Mouse (Mus musculus) layer of hippocampus, adult 2 months (tissue): ENCODE measurements around the gene Sympk. TPM values are rescaled to one million over a fixed set of nuclear protein-coding genes. Genes with fewer than 3 reads are reported as not detected.
"Not testable (repeated sequence)": the region's sequence is repeated elsewhere in the genome, so short reads cannot be mapped to it uniquely, and the experiment has no call there.

Experiments used
- DNase-seq, 2 experiments: peaks; one replicate each; pipeline ENCODE4 v3.0.0; 2022; ENCODE audit warnings: low spot score in 2 of 2
- H3K27ac ChIP-seq: fragments of 200-600 bp; 2 replicates; pipeline ENCODE4 v1.8.1; 2022
- H3K4me3 ChIP-seq: fragments of 200-600 bp; 2 replicates; pipeline ENCODE4 v1.8.1; 2022; ENCODE audit warnings: mild to moderate bottlenecking
- CTCF ChIP-seq: fragments of 200-600 bp; conservative IDR thresholded peaks from 2 replicates; pipeline ENCODE4 v1.8.1; 2022; ENCODE audit warnings: antibody characterized with exemption, mild to moderate bottlenecking, moderate library complexity
- total RNA-seq, 2 experiments: library from RNA; stranded (reverse); gene quantifications; 2 replicates each; pipeline ENCODE4 v1.2.3; 2021

The Sympk gene
- total RNA-seq, 2 experiments from 2014 or later, result 112 to 114 TPM

- DNase-seq, result no peak
- no peak for TF ChIP-seq CTCF
- no peak overlapping the region for H3K4me3 ChIP-seq
- H3K27ac ChIP-seq, result no peak overlapping the region
Observed at GRCm38 (mm10) chr7:19067935-19068334, 43.8 kb downstream of the Sympk start.

- H3K27ac ChIP-seq, result no peak overlapping the region
- no peak overlapping the region for H3K4me3 ChIP-seq
- DNase-seq, result peak in 1 of 2 experiments; percentile 82
- peak; percentile 88 for TF ChIP-seq CTCF
Observed at GRCm38 (mm10) chr7:19068707-19069106, 44.5 kb downstream of the Sympk start.

GRCm38 (mm10) chr7:19069500-19069899 lies 45.3 kb downstream of the Sympk start:
- TF ChIP-seq CTCF, result peak; percentile 67
- H3K4me3 ChIP-seq, result no peak overlapping the region
- H3K27ac ChIP-seq, result no peak overlapping the region
- DNase-seq, result no peak

GRCm38 (mm10) chr7:19071024-19071423 lies 46.8 kb downstream of the Sympk start:
- H3K27ac ChIP-seq, H3K4me3 ChIP-seq, DNase-seq: not testable (repeated sequence)
- TF ChIP-seq CTCF, result peak; percentile 66

GRCm38 (mm10) chr7:19073504-19073903 lies 49.3 kb downstream of the Sympk start:
- no peak overlapping the region for H3K4me3 ChIP-seq
- H3K27ac ChIP-seq, result 0 out of 2 replicates have a peak overlapping the region, but pooled peaks have one; percentile 8
- DNase-seq, result no peak
- TF ChIP-seq CTCF, result peak; percentile 66

- TF ChIP-seq CTCF, result peak; percentile 42
- Histone ChIP-seq H3K4me3 (no peak overlapping the region), H3K27ac (no peak overlapping the region)
- DNase-seq, result no peak
Observed at GRCm38 (mm10) chr7:19074494-19074893, 50.3 kb downstream of the Sympk start.

- no peak for TF ChIP-seq CTCF
- no peak for DNase-seq
- Histone ChIP-seq H3K27ac (peak overlapping the region; percentile 89), H3K4me3 (peak overlapping the region; percentile 81)
Observed at GRCm38 (mm10) chr7:19075231-19075630, 51.1 kb downstream of the Sympk start.

GRCm38 (mm10) chr7:19075723-19076585 lies 51.8 kb downstream of the Sympk start, which contains the start of gene Dmwd:
Gene Dmwd, plus strand, starts transcription at chr7:19076227.
- DNase-seq, result peak; percentile 96 to 98
- TF ChIP-seq CTCF, result no peak
- H3K4me3 ChIP-seq, result peak within 1 kb of the TSS; percentile 81
- H3K27ac ChIP-seq, result peak within 1 kb of the TSS; percentile 90

GRCm38 (mm10) chr7:19076586-19076991 lies 52.4 kb downstream of the Sympk start:
- H3K4me3 ChIP-seq, result peak overlapping the region; percentile 81
- peak overlapping the region; percentile 90 for H3K27ac ChIP-seq
- no peak for TF ChIP-seq CTCF
- no peak for DNase-seq

GRCm38 (mm10) chr7:19077761-19078160 lies 53.6 kb downstream of the Sympk start:
- H3K27ac ChIP-seq, result no peak overlapping the region
- DNase-seq, result no peak
- no peak for TF ChIP-seq CTCF
- peak overlapping the region; percentile 81; the same call in 1 of the 2 replicates for H3K4me3 ChIP-seq

- TF ChIP-seq CTCF, result no peak
- no peak for DNase-seq
- Histone ChIP-seq H3K27ac (no peak overlapping the region; the same call in 1 of the 2 replicates), H3K4me3 (no peak overlapping the region)
Observed at GRCm38 (mm10) chr7:19078732-19079131, 54.6 kb downstream of the Sympk start.

- no peak for TF ChIP-seq CTCF
- no peak for DNase-seq
- peak overlapping the region; percentile 51; the same call in 1 of the 2 replicates for H3K27ac ChIP-seq
- no peak overlapping the region for H3K4me3 ChIP-seq
Observed at GRCm38 (mm10) chr7:19080451-19080950, 56.3 kb downstream of the Sympk start.

GRCm38 (mm10) chr7:19082171-19082570 lies 58.0 kb downstream of the Sympk start:
- Histone ChIP-seq H3K4me3 (no peak overlapping the region), H3K27ac (0 out of 2 replicates have a peak overlapping the region, but pooled peaks have one; percentile 23)
- no peak for TF ChIP-seq CTCF
- no peak for DNase-seq
